Mouse (Mus musculus) spleen, adult 2 months (tissue): ENCODE data around the gene Ccdc97. TPM values are rescaled to one million over a fixed set of nuclear protein-coding genes. Genes with fewer than 3 reads are reported as not detected.
"Not testable (repeated sequence)": the region's sequence is repeated elsewhere in the genome, so short reads cannot be mapped to it uniquely, and the experiment has no call there.

Source experiments
- DNase-seq, 2 experiments: peaks; one replicate each; pipeline versions ENCODE4 v3.0.0 to v3.0.0-alpha.2; 2012 to 2021; ENCODE audit warnings: low spot score in 2 of 2, low read depth in 1 of 2
- H3K27ac ChIP-seq: fragments of 200-500 bp; 2 replicates; pipeline ENCODE4 v1.5.1; 2012; ENCODE audit warnings: low read length, inconsistent platforms; ENCODE audit not compliant: insufficient read depth
- H3K27me3 ChIP-seq: fragments of 200-500 bp; 2 replicates; pipeline ENCODE4 v1.6.1; 2012; ENCODE audit warnings: mild to moderate bottlenecking, moderate library complexity, low read length, inconsistent platforms; ENCODE audit not compliant: control insufficient read depth, insufficient read depth
- H3K36me3 ChIP-seq: fragments of 200-500 bp; 2 replicates; pipeline ENCODE4 v1.6.1; 2012; ENCODE audit warnings: mild to moderate bottlenecking, low read length, inconsistent platforms; ENCODE audit not compliant: control insufficient read depth, insufficient read depth
- H3K4me1 ChIP-seq: fragments of 200-500 bp; 2 replicates; pipeline ENCODE4 v1.6.1; 2011; ENCODE audit warnings: inconsistent platforms; ENCODE audit not compliant: control insufficient read depth, insufficient read depth, insufficient read length
- H3K4me3 ChIP-seq: fragments of 200-500 bp; 2 replicates; pipeline ENCODE4 v1.5.1; 2011; ENCODE audit warnings: mild to moderate bottlenecking, inconsistent platforms; ENCODE audit not compliant: insufficient read depth, insufficient read length; ENCODE audit errors: extremely low read depth
- CTCF ChIP-seq: fragments of 200-500 bp; IDR thresholded peaks from 2 replicates; pipeline ENCODE4 v1.5.1; 2011; ENCODE audit warnings: mild to moderate bottlenecking, inconsistent platforms; ENCODE audit not compliant: insufficient read depth, insufficient read length, insufficient replicate concordance; ENCODE audit errors: extremely low read depth
- POLR2A ChIP-seq: fragments of 200-500 bp; IDR thresholded peaks from 2 replicates; pipeline ENCODE4 v1.6.1; 2011; ENCODE audit warnings: low read depth, low read length, inconsistent platforms
- WGBS: fragments of 180-500 bp; shearing (Covaris S2); methylation state at CpG from one replicate; pipeline ENCODE4 v1.1.7; 2018; 5-methylcytosine and 5-hydroxymethylcytosine counted together
- polyA plus RNA-seq: library from polyadenylated mRNA; depleted of rRNA; stranded (reverse); fragments of >200 nt; gene quantifications from 2 replicates; pipeline ENCODE4 v1.2.3, GENCODE M21; 2012

Ccdc97 gene
- polyA plus RNA-seq, 1 experiment = 81.5 TPM

DNA sequence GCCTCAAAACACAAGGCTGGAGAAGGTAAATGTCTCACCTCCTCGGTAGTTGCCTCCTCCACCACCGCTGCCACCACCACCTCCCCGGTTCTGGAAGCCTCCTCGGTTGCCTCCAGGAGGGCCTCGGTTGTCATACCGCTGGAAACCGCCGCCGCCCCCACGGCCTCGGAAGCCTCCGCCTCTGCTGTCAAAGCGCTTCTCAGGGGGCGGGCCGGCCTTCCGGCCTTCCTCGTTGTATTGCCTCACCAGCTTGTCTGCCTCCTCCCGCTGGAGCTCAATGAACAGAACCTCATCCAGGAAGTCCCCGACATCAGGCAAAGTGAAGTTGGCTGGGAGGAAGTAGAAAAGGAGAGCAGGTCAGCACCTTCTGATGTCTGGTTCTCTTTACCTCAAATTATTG is 7.0 kb upstream of the Ccdc97 start:
- no peaks in the 10 kb centered on the region for H3K27me3 ChIP-seq
- WGBS = 91% methylated on average over 19 of the region's 19 CpGs
- no peak overlapping the region for H3K27ac ChIP-seq
- peaks cover 70% of the 10 kb centered on the region for H3K36me3 ChIP-seq
- H3K4me1 ChIP-seq = no peaks in the 10 kb centered on the region
- no peak for DNase-seq
- H3K4me3 ChIP-seq = no peak overlapping the region
- TF ChIP-seq CTCF (no peak), POLR2A (no peak)

DNA sequence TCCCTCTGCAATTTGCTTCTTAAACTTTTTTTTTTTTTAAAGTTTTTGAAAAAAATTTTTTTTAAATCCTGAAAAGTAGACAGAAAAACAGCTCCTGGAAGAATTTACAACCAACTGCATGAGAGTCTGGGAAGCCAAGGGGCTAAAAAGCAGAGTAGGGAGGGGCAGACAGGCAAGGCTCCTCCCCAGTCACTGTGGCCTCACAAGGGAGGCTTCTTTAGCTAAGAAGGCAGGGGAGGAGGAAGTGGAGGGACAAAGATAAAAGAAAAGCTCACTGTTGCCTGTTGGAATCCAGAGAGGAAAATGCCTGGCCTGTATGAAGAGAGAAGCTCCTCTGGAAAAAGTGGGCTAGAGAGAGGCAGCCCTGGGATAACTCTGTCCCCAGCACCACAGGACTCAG is 2.9 kb upstream of the Ccdc97 start:
- H3K36me3 ChIP-seq = peaks cover 43% of the 10 kb centered on the region
- H3K27me3 ChIP-seq, H3K4me3 ChIP-seq, DNase-seq, H3K27ac ChIP-seq, H3K4me1 ChIP-seq: not testable (repeated sequence)

DNA sequence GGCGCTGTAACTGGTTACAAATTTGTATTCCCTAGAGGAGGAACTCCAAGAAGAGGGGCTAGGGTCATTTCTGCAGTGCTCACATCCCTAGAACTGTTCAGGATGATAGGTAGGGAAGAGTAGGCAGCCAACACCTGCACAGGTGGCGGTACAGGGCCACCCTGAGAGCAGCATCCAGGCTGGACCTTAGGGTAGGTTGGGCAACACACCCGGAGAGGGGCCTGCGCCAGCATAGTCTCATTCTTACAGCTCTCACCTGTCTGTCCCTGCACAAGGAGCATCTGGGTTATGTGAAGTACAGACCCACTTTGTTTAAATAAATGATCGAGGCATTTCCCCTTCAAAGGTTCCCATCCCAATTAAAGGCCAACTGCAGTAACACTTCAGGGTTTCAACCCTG is 1.9 kb upstream of the Ccdc97 start:
- Histone ChIP-seq H3K27me3 (no peaks in the 10 kb centered on the region), H3K27ac (no peak overlapping the region), H3K36me3 (peaks cover 38% of the 10 kb centered on the region), H3K4me3 (no peak overlapping the region), H3K4me1 (peaks cover 7% of the 10 kb centered on the region)
- 89% methylated on average over 5 of the region's 5 CpGs for WGBS
- no peak for DNase-seq
- TF ChIP-seq POLR2A (no peak), CTCF (no peak)

DNA sequence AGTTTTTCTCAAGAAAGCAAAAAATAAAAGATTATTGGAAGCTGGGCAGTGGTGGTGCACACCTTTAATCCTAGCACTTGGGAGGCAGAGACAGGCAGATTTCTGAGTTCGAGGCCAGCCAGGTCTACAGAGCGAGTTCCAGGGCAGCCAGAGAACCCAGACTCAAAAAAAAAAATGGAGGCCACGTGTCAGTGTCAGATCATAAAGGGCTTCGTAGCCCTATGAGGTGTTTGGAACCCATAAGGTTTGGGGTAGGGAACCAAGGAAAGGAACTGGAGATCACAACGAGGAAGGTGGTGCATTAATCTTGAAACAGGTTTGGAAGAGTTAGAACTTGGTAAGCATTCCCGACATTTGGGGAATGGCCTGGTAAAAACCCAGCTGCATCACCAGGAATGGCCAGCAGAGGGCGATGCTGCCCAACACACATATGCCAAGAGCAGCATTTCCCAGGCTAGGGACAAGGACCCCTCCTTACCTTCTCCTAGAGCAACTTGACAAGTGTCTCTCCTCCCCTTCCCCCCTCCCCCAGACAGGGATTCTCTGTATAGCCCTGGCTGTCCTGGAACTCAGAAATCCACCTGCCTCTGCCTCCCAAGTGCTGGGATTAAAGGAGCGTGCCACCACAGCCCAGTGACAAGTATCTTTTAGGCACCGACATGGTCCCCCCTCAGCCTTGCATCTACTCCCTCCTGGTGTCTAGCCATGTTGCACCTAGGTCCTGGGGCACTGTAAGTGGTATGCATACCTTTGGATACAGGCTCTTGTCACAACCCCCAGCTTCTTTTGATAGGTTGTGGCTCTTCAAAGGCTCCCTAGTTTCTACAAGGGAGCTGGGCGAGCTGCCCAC is 1.1 kb upstream of the Ccdc97 start:
- WGBS = 47% methylated on average over 10 of the region's 10 CpGs
- H3K4me3 ChIP-seq = no peak overlapping the region
- H3K4me1 ChIP-seq = peaks cover 7% of the 10 kb centered on the region
- TF ChIP-seq CTCF = peak; percentile 83; the same call in 1 of the 2 replicates
- TF ChIP-seq POLR2A = no peak
- DNase-seq = peak in 1 of 2 experiments; percentile 54
- peaks cover 37% of the 10 kb centered on the region for H3K36me3 ChIP-seq
- no peaks in the 10 kb centered on the region for H3K27me3 ChIP-seq
- no peak overlapping the region for H3K27ac ChIP-seq

DNA sequence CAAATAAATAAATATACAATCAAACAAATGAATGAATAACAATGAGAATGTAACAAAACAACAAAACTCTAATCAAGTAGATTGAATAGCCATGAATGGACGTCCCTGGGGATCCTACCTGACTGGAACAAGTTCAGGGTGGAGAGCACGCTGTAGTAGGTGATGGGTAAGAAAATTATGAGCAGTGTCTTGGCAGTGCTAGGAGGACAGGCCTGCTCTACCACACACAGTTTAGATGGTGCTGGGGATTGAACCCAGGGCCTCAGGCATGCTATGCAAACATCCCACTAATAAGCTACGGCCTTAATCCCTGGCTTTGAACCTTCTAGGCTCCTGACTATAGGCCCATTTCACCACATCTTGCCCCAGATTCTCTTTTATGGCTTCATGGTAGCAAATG is 1.4 kb downstream of the Ccdc97 start:
- Histone ChIP-seq H3K4me1 (peaks cover 7% of the 10 kb centered on the region), H3K4me3 (no peak overlapping the region), H3K27me3 (no peaks in the 10 kb centered on the region), H3K36me3 (peaks cover 40% of the 10 kb centered on the region), H3K27ac (no peak overlapping the region)
- TF ChIP-seq CTCF = no peak
- no peak for TF ChIP-seq POLR2A
- 85% methylated on average over 3 of the region's 3 CpGs for WGBS
- no peak for DNase-seq

DNA sequence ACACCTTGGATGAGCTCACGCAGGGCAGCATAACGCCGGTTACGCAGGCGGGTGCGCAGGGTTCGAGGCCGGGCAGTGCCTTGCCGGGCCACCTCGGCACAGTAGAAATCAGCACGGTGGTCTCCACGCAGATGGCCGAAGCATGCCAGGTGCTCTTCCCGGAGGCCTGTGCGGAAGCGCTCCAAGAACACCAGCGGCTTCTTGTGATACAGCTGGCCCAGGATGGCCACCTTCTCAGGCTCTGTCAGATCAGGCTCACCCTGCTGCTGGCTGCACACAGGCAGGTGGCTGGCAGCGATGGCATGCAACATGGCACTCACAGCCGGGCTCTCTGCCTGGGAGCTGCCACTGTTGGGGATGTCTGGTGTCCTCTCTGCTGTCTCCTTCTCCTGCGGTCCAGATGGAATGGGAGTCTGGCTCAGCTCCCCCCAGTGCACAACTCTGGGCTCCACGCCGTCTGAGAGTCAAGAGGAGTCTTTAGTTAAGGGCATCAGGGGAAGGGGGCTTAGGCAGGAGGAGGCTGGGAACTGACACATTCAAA is 3.1 kb downstream of the Ccdc97 start:
- TF ChIP-seq CTCF = no peak
- no peak for TF ChIP-seq POLR2A
- Histone ChIP-seq H3K27me3 (no peaks in the 10 kb centered on the region), H3K27ac (no peak overlapping the region), H3K36me3 (peaks cover 36% of the 10 kb centered on the region), H3K4me3 (no peak overlapping the region), H3K4me1 (peaks cover 17% of the 10 kb centered on the region)
- WGBS = 97% methylated on average over 22 of the region's 22 CpGs
- peak in 1 of 2 experiments; percentile 2 for DNase-seq

DNA sequence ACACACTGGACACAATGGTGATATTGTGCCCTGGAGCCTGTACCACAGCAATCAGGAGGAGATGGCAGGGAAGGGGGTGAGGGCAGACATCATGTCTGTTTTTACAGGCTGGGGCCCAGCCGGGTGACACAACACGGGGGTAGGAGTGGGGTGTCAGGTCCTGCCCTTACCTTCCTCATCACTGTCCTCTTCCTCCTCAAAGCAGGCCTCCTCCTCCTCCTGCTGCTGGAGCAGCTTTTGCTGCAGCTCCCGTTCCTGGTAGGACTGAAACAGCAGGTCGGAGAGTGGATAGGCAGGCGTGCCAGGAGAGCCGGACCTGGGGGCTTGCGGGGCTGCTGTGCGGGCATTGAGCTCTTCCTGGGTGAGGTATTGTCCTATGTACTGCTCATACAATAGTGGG is 4.3 kb downstream of the Ccdc97 start:
- DNase-seq = no peak
- 94% methylated on average over 8 of the region's 8 CpGs for WGBS

More for the DNA sequence above, 4.3 kb downstream of the Ccdc97 start:
- TF ChIP-seq CTCF = no peak
- TF ChIP-seq POLR2A = no peak
- Histone ChIP-seq H3K4me3 (no peak overlapping the region), H3K27ac (no peak overlapping the region), H3K27me3 (no peaks in the 10 kb centered on the region), H3K4me1 (peaks cover 28% of the 10 kb centered on the region), H3K36me3 (peaks cover 35% of the 10 kb centered on the region)
